Mouse (Mus musculus): ENCODE measurements around the gene Gm10406. TPM values are rescaled to one million over a fixed set of nuclear protein-coding genes. Genes with fewer than 3 reads are reported as not detected.

Gm10406 gene
- not detected for polyA plus RNA-seq (2017; shearing (Covaris generic))

GRCm38 (mm10) chr14:7026781-7027749 lies at the start of gene Gm10406:
Gm10406 (minus strand) TSS chr14:7027449.

GRCm38 (mm10) chr14:7044870-7045269 lies 17.6 kb upstream of the Gm10406 start, which contains the start of gene Gm3685:
Gm3685 (minus strand) TSS chr14:7044970.

GRCm38 (mm10) chr14:6973718-6974117 lies 53.5 kb downstream of the Gm10406 start, which contains the start of gene Gm6356:
Gm6356 (minus strand) TSS chr14:6973818.

Other genes starting within 250 kb of the Gm10406 start
- not detected for gene Gm3642, start 187.1 kb downstream of the Gm10406 start, polyA plus RNA-seq (2017; shearing (Covaris generic))
- gene Gm3667, start 137.5 kb downstream of the Gm10406 start, polyA plus RNA-seq (2017; shearing (Covaris generic)): not detected
- gene Gm6356, start 53.6 kb downstream of the Gm10406 start, polyA plus RNA-seq (2017; shearing (Covaris generic)): not detected
- gene Gm3685, start 17.5 kb upstream of the Gm10406 start, polyA plus RNA-seq (2017; shearing (Covaris generic)): not detected
- not detected for gene Gm3696, start 73.2 kb upstream of the Gm10406 start, polyA plus RNA-seq (2017; shearing (Covaris generic))
- gene Gm6676, start 98.0 kb upstream of the Gm10406 start, polyA plus RNA-seq (2017; shearing (Covaris generic)): not detected
- gene Gm3512, start 147.1 kb upstream of the Gm10406 start, polyA plus RNA-seq (2017; shearing (Covaris generic)): 0.51 TPM
- gene Gm16434, start 167.1 kb upstream of the Gm10406 start, polyA plus RNA-seq (2017; shearing (Covaris generic)): not detected
- not detected for gene Gm3727, start 237.3 kb upstream of the Gm10406 start, polyA plus RNA-seq (2017; shearing (Covaris generic))